Mouse (Mus musculus) T-helper 2 cell (primary cell): ENCODE measurements around the gene Mrfap1.

ENCODE experiments used
- in situ Hi-C: fragments of 300-600 bp; cut with MboI, MseI; formaldehyde crosslinking; loops from one replicate; pipeline ENCODE4 v1.15.1; 2025; ENCODE audit warnings: high pct_unique_total_duplicates

Gene Mrfap1

DNA sequence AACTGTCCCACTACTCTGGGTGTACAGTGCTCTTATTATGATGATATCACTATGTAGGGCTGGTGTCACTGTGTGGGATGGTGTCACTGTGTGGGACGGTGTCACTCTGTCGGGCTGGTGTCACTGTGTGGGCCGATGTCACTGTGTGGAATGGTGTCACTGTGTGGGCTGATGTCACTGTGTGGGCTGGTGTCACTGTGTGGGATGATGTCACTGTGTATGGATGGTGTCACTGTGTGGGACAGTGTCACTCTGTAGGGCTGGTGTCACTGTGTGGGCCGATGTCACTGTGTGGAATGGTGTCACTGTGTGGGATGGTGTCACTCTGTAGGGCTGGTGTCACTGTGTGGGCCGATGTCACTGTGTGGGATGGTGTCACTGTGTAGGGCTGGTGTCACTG, 10.5 kb downstream of the Mrfap1 start:
- in situ Hi-C loops = no loop called here

DNA sequence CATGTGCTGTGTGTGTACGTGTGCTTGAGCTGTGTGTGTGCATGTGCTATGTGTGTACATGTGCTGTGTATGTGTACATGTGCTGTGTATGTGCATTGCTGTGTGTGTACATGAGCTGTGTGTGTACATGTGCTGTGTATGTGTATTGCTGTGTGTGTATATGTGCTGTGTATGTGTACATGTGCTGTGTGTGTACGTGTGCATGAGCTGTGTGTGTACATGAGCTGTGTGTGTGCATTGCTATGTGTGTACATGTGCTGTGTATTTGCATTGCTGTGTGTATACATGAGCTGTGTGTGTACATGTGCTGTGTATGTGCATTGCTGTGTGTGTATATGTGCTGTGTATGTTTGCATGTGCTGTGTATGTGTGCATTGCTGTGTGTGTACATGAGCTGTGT, 17.1 kb downstream of the Mrfap1 start:
- in situ Hi-C loops = no loop called here

DNA sequence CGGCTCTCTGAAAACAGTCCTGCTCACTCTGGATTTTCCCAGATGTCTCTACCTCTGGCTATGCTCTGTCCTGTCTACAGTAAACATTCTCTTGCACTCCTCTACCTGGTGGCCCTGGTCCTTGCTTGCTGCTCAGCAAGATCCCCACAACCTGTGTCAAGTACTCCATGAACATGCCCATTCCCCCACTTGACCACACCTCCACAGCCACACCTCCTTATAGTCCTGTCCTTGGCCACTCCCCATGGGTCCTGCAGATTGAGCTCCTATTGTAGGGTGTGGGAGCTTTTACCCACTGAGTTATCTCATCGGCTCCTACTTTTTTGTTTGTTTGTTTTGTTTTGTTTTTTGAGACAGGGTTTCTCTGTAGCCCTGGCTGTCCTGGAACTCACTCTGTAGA, 17.7 kb downstream of the Mrfap1 start:
- in situ Hi-C loops = no loop called here

DNA sequence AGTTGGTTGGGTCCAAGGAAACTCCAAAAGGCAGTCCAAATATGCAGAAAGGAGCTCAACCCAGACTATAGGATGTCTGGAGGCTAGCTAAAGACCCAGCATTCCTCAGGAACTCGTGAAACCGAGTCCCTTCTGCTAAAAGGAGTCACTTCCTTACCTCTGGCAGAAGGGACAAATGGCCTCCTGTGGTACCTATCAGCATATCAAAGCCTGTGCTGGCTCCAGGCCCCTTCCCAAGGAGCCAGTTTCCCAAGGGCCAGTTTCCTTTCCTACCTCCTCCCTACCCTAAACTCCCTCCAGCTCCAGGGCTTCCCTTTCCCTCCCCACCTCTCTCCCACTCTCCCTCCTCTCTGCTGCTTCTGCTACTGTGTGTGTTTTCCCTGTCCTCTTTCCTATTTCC, 19.4 kb downstream of the Mrfap1 start:
- in situ Hi-C loops = no loop called here

DNA sequence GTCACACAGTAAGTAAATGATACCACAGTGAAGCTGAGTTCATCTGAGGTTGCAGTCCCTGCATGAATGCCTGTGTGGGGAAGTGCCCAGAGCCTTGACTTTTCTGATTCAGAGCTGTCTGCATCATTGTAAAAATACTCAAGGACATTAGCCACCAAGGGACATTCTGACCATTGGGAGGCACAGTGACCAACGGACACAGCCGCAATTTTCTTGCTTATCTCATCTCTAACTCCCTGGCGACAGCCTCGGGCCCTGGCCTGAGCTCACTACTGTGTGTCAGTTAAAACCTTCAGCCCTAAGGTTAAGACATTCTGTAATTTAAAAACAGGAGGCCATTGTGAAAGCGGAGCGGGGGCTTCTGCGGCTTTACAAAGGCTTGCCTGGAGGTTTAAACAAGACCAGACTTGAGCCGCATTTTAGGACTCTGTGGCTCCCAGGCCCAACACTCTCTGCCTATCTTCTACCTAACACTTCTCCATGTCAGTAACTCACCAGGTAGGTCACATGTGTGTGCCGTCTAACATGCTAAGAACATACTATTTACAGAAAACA, 20.5 kb downstream of the Mrfap1 start:
- in situ Hi-C loops = no loop called here

DNA sequence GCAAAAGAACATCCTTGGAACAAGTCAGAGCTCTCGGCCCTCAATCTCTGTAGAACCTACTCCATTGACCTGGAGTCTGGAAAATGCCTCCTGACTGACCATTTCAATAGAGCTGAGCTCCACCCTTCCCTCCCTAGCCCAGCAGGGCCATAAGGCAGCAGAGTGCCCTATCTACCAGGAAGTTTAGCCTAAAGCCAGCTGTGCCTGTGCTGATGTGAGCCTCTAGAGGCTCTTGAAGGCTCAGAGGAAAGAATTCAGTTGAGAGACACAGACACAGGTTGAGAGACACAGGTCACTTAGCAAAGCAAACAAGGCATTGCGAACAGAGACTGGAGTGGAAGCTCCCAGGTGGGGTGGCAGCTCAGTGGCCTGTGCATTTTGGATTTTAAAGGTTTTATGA, 21.3 kb downstream of the Mrfap1 start:
- in situ Hi-C loops = no loop called here

DNA sequence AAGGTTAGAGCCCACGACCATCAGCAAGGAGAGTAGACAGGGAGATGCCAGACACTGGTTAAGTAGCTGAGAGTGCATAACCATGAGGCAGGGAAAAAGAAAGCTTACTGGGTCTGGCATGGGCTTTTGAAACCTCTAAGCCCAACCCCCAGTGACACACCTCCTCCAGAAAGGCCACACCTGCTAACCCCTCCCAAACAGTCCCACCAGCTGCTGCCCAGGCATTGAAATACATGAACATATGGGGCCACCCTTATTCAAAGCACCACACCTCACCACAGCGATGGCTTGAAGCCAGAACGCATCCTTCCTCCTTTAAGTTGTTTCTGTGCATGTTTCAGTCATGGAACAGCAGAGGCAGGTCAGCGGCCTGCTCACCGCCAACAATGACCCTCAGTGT, 24.0 kb downstream of the Mrfap1 start:
- in situ Hi-C loops = no loop called here

DNA sequence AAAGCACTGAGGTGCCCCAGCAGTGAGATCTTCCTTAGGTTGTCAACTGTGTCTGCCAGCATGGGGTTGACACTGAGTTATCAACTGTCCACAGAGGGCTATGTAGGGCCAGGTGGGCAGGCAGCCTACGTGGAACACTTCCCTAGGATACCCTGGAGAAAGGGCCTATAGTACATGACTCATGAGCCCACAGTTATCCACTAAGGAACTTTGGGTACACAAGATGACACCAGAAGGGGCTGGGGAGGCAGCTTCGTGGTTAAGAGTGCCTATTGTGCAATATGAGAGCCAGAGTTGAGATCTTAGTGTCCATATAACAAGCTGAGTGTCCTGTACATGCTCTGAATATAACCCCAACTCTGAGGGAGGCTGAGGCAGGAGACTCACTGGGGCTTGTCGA, 27.0 kb downstream of the Mrfap1 start:
- in situ Hi-C loops = no loop called here

DNA sequence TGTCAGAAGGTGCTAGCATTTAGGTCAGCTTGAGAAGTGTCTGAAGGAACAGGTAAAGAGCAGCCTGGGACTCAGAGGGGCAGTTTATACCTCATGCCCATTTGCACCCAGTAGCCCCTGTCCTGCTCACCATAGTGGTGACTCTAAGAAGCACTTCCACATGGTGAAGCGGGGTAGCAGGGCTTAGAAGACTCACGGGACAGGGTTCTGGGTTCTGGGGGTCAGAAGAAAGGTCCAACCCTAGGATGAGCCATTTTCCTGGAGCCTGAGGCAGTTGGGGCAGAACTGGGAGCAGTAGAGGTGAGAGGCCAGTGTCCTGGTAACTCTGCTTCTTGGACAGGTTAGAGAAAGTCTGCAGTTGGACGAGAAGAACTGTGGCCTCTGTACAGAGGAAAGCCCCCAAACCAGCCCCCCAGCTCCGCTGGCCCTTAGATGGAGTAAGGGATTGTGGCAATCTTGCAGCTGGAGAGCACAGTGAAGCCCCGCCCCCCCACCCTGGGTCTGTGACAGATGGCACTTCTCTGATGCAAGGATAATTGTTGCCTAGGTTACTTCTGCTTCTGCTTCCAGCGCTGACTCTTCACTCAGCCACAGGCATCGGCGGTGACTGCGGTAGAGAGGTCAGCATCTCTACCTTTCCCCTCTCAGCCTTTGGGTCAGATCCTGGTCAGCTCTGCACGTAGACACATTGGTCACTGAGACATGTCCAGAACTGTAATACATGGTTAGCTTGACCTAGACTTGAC, 29.4 kb downstream of the Mrfap1 start:
- in situ Hi-C loops = no loop called here

DNA sequence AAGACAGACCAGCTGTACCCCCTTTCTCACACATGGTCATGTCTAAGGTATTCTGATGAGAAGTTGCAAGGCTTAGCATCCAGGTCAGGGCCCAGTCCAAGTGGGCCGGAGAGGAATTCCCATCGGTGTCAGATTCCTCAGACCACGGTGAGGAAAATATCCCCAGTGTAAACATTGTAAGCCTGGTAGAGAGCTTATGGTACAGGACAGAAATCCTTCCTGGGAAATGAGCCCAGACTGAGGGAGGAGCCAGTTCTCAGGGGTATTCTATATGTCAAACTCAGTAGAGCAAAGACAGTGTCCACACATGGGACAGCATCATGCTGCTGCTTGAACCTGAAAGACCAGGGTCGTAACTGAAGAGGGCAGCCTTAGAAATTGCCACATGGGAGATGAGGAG, 36.7 kb downstream of the Mrfap1 start:
- in situ Hi-C loops = loop anchor here (5.0 kb wide), 1 partner anchor 32 kb away; no protein-coding TSS in a partner anchor

DNA sequence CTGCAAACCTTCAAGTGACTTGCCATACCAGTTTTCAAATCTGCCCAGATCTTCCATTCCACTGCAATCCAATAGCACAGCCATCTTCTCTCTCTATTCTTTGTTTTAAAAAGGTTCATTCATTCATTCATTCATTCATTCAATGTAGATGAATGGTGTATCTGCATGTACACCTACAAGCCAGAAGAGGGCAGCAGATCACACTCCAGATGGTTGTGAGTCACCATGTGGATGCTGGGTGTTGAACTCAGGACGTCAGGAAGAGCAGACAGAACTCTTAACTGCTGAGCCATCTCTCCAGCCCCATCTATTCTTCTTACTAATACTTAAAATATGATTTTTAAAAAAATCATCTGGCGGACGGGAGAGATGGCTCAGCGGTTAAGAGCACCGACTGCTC, 39.5 kb downstream of the Mrfap1 start:
- in situ Hi-C loops = loop anchor here (5.0 kb wide), 1 partner anchor 35 kb away; no protein-coding TSS in a partner anchor

DNA sequence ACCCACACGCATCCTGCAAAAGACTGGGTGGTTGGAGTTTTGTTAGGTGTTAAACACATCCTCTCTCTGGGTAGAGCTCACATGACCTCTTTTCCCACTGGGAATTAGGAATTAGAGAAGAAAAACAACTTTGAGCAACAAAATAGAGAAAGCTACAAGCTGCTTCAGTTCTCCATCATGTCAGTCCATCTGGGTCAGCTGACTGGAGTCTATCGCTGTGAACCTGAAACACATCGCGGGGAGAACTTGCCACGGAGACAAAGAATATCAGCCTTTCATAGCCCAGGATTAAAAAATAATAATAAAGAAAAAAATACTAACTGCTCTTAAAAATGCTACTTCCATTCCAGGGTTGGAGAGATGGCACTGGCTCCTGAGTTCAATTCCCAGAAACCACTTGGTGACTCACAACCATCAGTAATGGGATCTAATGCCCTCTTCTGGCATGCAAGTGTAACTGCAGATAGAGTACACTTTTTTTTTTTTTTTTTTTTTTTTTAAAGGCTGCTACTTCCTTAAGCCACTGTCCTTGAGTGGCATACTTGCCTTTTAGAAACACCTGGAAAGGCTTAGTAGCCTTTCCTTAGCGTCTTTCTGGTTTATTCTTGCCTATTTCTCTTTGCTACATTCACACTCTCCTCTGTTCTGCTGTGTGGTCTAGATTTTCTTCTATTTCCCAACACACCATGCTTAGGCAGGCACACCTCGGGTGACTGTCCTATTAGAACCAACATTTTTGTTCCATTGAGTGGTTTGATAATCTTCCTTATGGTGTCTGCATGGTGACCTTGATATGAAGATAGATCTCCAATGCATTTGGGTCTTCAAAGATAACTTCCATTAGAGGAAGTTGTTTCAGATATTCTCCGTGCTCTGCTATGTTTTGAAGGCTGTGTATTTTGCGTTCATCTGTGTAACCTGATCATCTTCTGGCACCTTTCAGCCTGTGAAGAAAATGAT, 46.2 kb downstream of the Mrfap1 start:
- in situ Hi-C loops = loop anchor here (5.0 kb wide), 1 partner anchor 82 kb away; the partner anchor contains the start of gene Man2b2

DNA sequence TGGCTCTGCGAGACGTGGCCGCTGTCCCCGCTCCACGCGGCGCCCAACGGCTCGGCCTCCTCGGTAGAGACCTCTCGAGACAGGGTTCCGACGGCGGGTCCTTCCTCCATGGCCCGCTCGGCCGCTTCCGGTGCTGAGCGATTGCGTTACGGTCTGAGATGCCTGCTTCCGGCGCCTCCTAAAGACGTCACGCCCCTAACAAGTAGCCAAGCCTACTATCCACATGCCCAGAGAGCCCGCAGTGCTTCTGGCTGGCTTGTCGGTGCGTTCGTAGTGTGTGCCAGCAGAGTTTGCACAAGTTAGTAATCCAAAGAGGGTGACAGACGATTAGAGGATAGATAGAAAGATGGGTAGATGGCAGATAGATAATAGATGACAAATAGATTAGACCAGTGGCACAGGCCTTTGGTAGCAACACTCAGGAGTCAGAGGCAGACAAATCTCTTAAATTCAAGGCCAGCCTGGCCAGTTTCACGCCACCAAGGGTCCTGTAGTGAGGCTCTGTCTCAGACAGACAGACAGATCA, 48.0 kb downstream of the Mrfap1 start, which contains the start of gene Bloc1s4:
Gene Bloc1s4, minus strand, starts transcription at position 115 of the 526 bp plus-strand sequence.
- in situ Hi-C loops = no loop called here

DNA sequence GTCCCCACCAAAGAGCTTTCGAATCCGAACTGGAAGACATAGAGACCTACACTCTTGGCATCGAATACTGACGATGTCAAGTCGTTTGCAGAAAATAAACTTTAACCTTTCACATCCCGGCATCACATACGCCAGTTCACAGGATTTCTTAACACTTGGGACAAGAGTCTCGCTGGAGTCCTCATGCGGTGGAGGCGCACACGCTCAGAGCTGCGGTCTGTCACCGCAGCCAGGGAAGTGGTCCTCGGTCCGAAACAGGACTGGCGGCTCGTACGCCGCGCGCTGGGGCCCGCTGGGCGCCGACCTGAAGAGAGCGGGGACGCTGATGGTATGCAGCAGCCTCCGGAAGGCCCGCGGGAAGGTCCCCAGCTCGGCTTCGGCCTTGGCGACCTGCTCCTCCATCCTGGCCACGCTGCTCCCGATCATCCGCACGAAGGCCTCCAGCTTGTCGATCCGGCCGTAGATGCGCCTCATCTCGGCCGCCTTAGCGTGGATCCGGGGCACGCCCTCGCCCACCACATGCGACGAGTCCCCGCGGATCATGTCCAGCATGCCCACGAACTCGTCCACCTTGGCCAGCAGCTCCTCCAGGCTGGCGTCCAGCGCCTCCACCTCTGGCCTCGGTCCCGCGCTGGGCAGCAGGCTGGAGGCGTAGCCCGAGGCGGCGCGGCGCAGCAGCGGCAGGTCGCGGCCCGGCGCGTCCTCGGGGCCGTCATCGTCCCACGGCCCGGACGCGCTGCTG, 48.6 kb downstream of the Mrfap1 start:
- in situ Hi-C loops = no loop called here

DNA sequence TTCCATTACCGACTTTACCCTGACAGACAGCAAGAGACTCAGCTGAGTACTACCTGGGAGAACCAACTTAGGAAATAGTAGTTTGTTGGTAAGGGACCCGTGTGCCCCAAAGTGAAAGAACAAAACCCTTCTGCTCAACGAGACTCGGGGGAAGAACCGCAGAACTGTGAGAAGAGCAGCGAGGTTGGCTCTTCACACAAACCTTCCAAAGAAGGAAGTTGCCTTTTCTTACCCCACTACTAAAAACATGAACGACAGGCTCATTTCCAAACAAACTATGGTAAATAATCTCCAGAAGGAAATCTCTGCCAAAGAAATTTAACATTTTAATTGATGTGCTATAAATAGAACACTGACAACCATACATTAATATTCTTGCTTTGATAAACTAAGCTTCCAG, 49.5 kb downstream of the Mrfap1 start:
- in situ Hi-C loops = no loop called here
